Mouse (Mus musculus) layer of hippocampus, postnatal 36 days (tissue): ENCODE data around the gene Cdkn1c. TPM values are rescaled to one million over a fixed set of nuclear protein-coding genes. Genes with fewer than 3 reads are reported as not detected.

Source experiments
- DNase-seq, 2 experiments: peaks; one replicate each; pipeline ENCODE4 v3.0.0; 2022
- total RNA-seq, 2 experiments: library from RNA; stranded (reverse); gene quantifications; 2 replicates each; pipeline ENCODE4 v1.2.3; 2021

Gene Cdkn1c
- total RNA-seq = 1 to 10 TPM; 3.6 to 6.7 TPM

- peak; percentile 75 to 85 for DNase-seq
Observed at GRCm38 (mm10) chr7:143460874-143461273, at the start of gene Cdkn1c. Gene Cdkn1c (minus strand): TSS chr7:143461050.

GRCm38 (mm10) chr7:143509566-143509965, 48.7 kb upstream of the Cdkn1c start:
- no peak for DNase-seq

GRCm38 (mm10) chr7:143506675-143507074, 45.8 kb upstream of the Cdkn1c start:
- DNase-seq = peak in 1 of 2 experiments; percentile 17

GRCm38 (mm10) chr7:143506271-143506670, 45.4 kb upstream of the Cdkn1c start:
- no peak for DNase-seq

- DNase-seq = peak; percentile 57 to 61
Observed at GRCm38 (mm10) chr7:143505823-143506222, 45.0 kb upstream of the Cdkn1c start.

- DNase-seq = no peak
Observed at GRCm38 (mm10) chr7:143505411-143505810, 44.6 kb upstream of the Cdkn1c start.

- DNase-seq = no peak
Observed at GRCm38 (mm10) chr7:143503926-143504325, 43.1 kb upstream of the Cdkn1c start.

GRCm38 (mm10) chr7:143502418-143503200, 41.8 kb upstream of the Cdkn1c start, which contains the start of gene Phlda2:
Gene Phlda2 (minus strand): TSS chr7:143503150.
- DNase-seq = no peak

- DNase-seq = peak; percentile 16 to 26
Observed at GRCm38 (mm10) chr7:143501643-143502417, 41.0 kb upstream of the Cdkn1c start.

GRCm38 (mm10) chr7:143500912-143501311, 40.1 kb upstream of the Cdkn1c start:
- DNase-seq = no peak

GRCm38 (mm10) chr7:143498584-143498983, 37.7 kb upstream of the Cdkn1c start:
- no peak for DNase-seq

GRCm38 (mm10) chr7:143495104-143495961, 34.5 kb upstream of the Cdkn1c start:
- no peak for DNase-seq

- DNase-seq = no peak
Observed at GRCm38 (mm10) chr7:143493616-143494126, 32.8 kb upstream of the Cdkn1c start.

GRCm38 (mm10) chr7:143489735-143490134, 28.9 kb upstream of the Cdkn1c start:
- no peak for DNase-seq

GRCm38 (mm10) chr7:143482541-143482940, 21.7 kb upstream of the Cdkn1c start:
- no peak for DNase-seq

- no peak for DNase-seq
Observed at GRCm38 (mm10) chr7:143481806-143482387, 21.0 kb upstream of the Cdkn1c start.

- peak; percentile 33 to 38 for DNase-seq
Observed at GRCm38 (mm10) chr7:143480498-143480897, 19.6 kb upstream of the Cdkn1c start.

- DNase-seq = no peak
Observed at GRCm38 (mm10) chr7:143477800-143478199, 16.9 kb upstream of the Cdkn1c start.

GRCm38 (mm10) chr7:143476702-143477335, 16.0 kb upstream of the Cdkn1c start:
- no peak for DNase-seq

- DNase-seq = no peak
Observed at GRCm38 (mm10) chr7:143475876-143476275, 15.0 kb upstream of the Cdkn1c start.

GRCm38 (mm10) chr7:143474811-143475210, 14.0 kb upstream of the Cdkn1c start:
- DNase-seq = no peak
